Mouse (Mus musculus) hindbrain, embryonic 11.5 days (tissue): ENCODE measurements around the gene Lbhd2. TPM values are rescaled to one million over a fixed set of nuclear protein-coding genes. Genes with fewer than 3 reads are reported as not detected.
A peak's percentile ranks its signal among the peaks of the same experiment; 100 is the strongest.

Source experiments
- ATAC-seq: fragments of 200-750 bp; cut with Nextera tagmentation; 2 replicates; pipeline ENCODE4 v1.8.0; 2017; ENCODE audit warnings: mild to moderate bottlenecking, moderate TSS enrichment, moderate library complexity; ENCODE audit not compliant: low FRiP score
- DNase-seq: peaks from one replicate; pipeline ENCODE4 v3.0.0-alpha.2; 2015; ENCODE audit warnings: low spot score
- H3K27ac ChIP-seq: fragments of 300-500 bp; sonication (generic); 2 replicates; pipeline ENCODE4 v1.5.1; 2014; ENCODE audit warnings: mild to moderate bottlenecking, low read depth, low read length
- H3K27me3 ChIP-seq: fragments of 300-500 bp; sonication (generic); 2 replicates; pipeline ENCODE4 v1.6.1; 2014; ENCODE audit warnings: mild to moderate bottlenecking, low read length, moderate library complexity, mixed read lengths; ENCODE audit not compliant: control insufficient read depth, insufficient read depth
- H3K36me3 ChIP-seq: fragments of 300-500 bp; sonication (generic); 2 replicates; pipeline ENCODE4 v1.6.1; 2014; ENCODE audit warnings: mild to moderate bottlenecking, low read length, moderate library complexity, mixed read lengths; ENCODE audit not compliant: control insufficient read depth, insufficient read depth
- H3K4me1 ChIP-seq: fragments of 300-500 bp; sonication (generic); replicated peaks from 2 replicates; pipeline ENCODE4 v1.6.1; 2014; ENCODE audit warnings: low read length, mixed read lengths; ENCODE audit not compliant: control insufficient read depth, insufficient read depth
- H3K4me2 ChIP-seq: fragments of 300-500 bp; sonication (generic); replicated peaks from 2 replicates; pipeline ENCODE4 v1.6.1; 2014; ENCODE audit warnings: mild to moderate bottlenecking, low read depth, low read length
- H3K4me3 ChIP-seq: fragments of 300-500 bp; sonication (generic); 2 replicates; pipeline ENCODE4 v1.5.1; 2014; ENCODE audit warnings: low read depth, low read length
- H3K9ac ChIP-seq: fragments of 300-500 bp; sonication (generic); 2 replicates; pipeline ENCODE4 v1.6.1; 2014; ENCODE audit warnings: low read depth, low read length
- H3K9me3 ChIP-seq: fragments of 300-500 bp; sonication (generic); 2 replicates; pipeline ENCODE4 v1.6.1; 2016; ENCODE audit warnings: low read length; ENCODE audit not compliant: control insufficient read depth
- WGBS: fragments of 180-500 bp; shearing (Covaris S2); extraction: QIAGEN DNeasy Blood & Tissue Kit; methylation state at CpG from one replicate; pipeline ENCODE4 v1.1.7; 2014; 5-methylcytosine and 5-hydroxymethylcytosine counted together
- polyA plus RNA-seq: library from polyadenylated mRNA; unstranded; fragments of >200 nt; fragmentation: Nextera tagmentation; extraction: Ambion mirVana; gene quantifications from 2 replicates; pipeline ENCODE4 v1.2.1, GENCODE M21; 2014

The Lbhd2 gene
- polyA plus RNA-seq, 1 experiment from 2014 or later = not detected

DNA sequence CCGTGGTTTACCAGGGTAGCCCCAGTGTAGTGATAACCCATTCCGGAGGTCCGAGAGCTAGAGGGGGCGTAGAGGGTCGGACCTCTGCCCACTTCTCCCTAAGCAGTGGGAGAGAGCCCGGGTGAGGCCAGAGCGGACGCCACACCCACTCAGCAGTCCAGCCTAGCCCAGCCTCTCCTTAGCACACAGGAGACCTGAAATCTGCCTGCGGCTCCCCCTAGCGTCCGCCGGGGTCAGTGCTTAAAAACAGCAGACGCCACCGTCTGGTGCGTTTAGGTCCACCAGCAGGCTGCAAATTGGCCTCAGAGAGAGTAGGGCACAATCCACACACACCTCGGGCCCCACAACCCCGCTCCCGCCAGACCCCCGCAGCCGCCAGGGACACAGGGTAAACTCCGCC, 6.7 kb downstream of the Lbhd2 start:
- H3K4me1 ChIP-seq = peaks cover 2% of the 10 kb centered on the region

DNA sequence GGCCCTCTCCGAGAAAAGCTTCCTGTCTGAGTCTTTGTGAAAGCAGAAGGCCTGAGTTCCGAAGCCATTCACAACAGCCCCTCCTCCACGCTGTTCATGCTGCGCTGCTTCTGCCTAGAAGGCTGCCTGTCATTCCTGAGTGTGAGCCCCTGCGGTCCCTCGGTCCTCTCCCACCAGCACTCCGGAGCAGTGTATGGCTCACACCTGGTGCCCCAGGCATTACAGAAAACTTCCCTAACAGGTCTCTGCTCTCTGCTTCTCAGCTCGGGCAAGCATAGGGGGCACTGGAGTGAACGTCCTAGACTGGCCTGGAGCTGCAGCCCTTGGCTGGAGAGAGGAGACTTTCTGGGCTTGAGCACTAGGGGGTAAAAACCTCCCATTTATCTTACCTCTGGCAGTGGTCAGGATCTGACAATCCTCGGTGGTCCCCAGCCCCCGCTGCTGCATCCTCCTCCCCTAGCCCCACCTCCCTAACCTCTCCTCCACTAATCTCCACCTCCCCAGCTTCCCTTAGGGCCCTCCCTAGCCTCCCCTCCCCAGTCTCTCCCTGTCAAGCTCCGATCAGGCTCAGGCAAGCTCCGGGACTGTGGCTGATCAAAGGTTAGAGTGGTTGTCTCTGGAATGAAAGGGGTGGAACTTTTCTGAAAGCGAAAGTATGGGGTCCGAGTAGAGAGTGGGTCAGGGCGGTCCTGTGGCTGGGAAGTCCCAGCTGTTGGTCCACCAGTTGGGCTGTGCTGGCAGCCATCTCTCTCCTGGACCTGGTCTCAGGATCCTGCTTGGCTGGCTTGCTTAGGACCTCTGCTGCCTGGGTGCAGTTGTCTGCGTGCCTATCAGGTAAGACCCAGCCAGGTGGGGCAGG, 10.5 kb downstream of the Lbhd2 start, which contains the start of gene Exoc3l4:
Gene Exoc3l4, plus strand, starts transcription at position 97 of the 859 bp plus-strand sequence.
- H3K9me3 ChIP-seq = no peaks in the 10 kb centered on the region
- no peaks in the 10 kb centered on the region for H3K36me3 ChIP-seq
- no peak within 1 kb of the TSS for H3K9ac ChIP-seq
- H3K4me2 ChIP-seq = peak within 1 kb of the TSS; percentile 38
- no peak within 1 kb of the TSS for H3K27ac ChIP-seq
- H3K4me3 ChIP-seq = no peak within 1 kb of the TSS
- H3K4me1 ChIP-seq = no peaks in the 10 kb centered on the region; the same call in none of the 2 replicates
- H3K27me3 ChIP-seq = peaks cover 12% of the 10 kb centered on the region
- ATAC-seq (peak; percentile 44; the same call in 1 of the 2 replicates), DNase-seq (peak; percentile 46)
- WGBS = 3% methylated on average over 17 of the region's 17 CpGs

More for the DNA sequence above, 6.7 kb downstream of the Lbhd2 start:
- ATAC-seq (peak; percentile 72), DNase-seq (peak; percentile 94)
- Histone ChIP-seq H3K9ac (peak overlapping the region; percentile 38; the same call in 1 of the 2 replicates), H3K4me3 (peak overlapping the region; percentile 10; the same call in 1 of the 2 replicates), H3K27me3 (0 out of 2 replicates have a peak, but pooled peaks cover 4% of the 10 kb centered on the region), H3K27ac (no peak overlapping the region), H3K9me3 (no peaks in the 10 kb centered on the region), H3K4me2 (peak overlapping the region; percentile 38), H3K36me3 (no peaks in the 10 kb centered on the region)
- 2% methylated on average over 21 of the region's 21 CpGs for WGBS

DNA sequence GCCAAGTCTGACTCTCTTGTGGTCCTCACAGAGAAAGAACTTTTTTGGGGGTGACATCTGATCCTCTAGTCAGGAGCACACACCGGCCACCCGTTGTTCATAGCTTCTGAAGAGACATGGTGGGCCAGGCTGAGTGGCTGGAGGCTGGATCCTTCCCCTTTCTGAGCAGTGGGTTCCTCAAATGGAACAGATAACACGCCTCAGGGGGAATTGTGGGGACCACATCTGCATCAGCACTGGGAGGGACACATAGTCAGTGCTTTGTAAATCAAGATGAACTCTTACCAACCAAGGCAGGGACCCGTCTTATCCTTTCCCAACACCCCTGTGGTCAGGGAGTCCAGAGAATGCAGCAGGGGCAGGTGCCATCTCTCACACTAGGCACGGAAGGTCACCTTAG, 13.3 kb downstream of the Lbhd2 start:
- ATAC-seq = no peak
- peaks cover 40% of the 10 kb centered on the region for H3K27me3 ChIP-seq
- 79% methylated on average over 5 of the region's 5 CpGs for WGBS

DNA sequence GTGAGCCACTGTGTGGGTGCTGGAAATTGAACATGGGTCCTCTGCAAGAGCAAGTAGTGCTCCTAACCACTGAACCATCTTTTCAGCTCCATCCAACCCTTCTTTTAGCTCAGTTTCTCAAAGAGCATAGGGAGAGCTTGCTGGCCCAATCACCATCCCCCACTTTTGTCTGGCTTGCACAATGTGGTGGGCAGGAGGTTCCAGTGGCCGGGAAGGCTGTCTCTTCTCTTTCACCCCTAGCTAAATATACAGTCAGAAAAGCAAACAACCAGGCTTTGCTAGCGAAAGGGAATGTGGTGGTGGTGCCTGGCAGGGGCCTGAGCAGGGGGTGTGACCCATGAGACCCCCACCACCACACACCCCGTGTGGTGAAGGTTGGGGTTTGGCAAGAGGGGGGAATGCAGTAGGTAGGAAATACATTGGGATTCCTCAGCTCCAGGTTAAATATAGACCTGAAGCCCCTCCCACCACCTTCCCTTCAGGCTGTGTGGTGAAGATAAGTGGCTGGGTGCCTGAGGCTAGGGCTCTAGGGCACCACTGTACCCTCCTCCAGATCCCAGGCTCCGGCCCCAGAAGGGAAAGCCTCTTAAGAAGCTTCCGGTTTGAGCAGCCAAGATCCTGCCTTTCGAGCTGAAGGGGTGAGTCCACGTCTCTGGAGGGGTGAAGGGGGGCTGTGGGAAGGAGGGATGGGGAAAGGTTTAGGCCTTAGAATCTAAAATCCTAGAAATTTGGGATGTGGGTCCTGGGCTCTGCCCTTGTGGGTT, 14.5 kb downstream of the Lbhd2 start:
- DNase-seq = no peak
- Histone ChIP-seq H3K4me2 (no peak overlapping the region), H3K9ac (no peak overlapping the region), H3K36me3 (no peaks in the 10 kb centered on the region), H3K4me3 (no peak overlapping the region), H3K27ac (no peak overlapping the region), H3K27me3 (peaks cover 50% of the 10 kb centered on the region), H3K4me1 (no peaks in the 10 kb centered on the region; the same call in 1 of the 2 replicates), H3K9me3 (no peaks in the 10 kb centered on the region)
- 58% methylated on average over 7 of the region's 7 CpGs for WGBS
- ATAC-seq = no peak

More for the DNA sequence above, 13.3 kb downstream of the Lbhd2 start:
- Histone ChIP-seq H3K36me3 (no peaks in the 10 kb centered on the region), H3K4me3 (no peak overlapping the region), H3K4me1 (no peaks in the 10 kb centered on the region; the same call in 1 of the 2 replicates), H3K9ac (no peak overlapping the region), H3K4me2 (no peak overlapping the region), H3K27ac (no peak overlapping the region), H3K9me3 (no peaks in the 10 kb centered on the region)
- no peak for DNase-seq

DNA sequence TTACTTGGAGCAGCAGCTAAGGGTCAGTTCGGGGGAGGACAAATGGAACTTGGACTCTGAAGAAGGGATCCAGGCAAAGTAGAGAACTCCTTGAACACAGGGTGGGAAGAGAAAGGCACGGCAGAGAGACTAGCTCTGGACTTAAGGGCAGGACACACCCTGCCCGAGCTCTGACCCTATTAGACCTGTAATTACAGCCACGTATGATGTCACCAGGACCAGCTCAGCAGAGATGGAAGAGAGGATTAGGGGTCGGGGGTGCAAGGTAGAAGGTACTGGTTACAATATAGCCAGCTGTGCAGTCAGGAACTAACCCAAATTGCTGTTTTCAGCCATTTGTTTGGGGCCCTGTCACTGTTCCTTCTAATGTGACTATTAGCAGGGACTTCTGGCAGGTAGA, 16.2 kb downstream of the Lbhd2 start:
- Histone ChIP-seq H3K9ac (no peak overlapping the region), H3K4me1 (no peaks in the 10 kb centered on the region), H3K4me2 (no peak overlapping the region), H3K4me3 (no peak overlapping the region), H3K9me3 (no peaks in the 10 kb centered on the region), H3K27me3 (peaks cover 59% of the 10 kb centered on the region), H3K36me3 (no peaks in the 10 kb centered on the region), H3K27ac (no peak overlapping the region)
- ATAC-seq = no peak
- 43% methylated on average over 5 of the region's 5 CpGs for WGBS
- DNase-seq = no peak

DNA sequence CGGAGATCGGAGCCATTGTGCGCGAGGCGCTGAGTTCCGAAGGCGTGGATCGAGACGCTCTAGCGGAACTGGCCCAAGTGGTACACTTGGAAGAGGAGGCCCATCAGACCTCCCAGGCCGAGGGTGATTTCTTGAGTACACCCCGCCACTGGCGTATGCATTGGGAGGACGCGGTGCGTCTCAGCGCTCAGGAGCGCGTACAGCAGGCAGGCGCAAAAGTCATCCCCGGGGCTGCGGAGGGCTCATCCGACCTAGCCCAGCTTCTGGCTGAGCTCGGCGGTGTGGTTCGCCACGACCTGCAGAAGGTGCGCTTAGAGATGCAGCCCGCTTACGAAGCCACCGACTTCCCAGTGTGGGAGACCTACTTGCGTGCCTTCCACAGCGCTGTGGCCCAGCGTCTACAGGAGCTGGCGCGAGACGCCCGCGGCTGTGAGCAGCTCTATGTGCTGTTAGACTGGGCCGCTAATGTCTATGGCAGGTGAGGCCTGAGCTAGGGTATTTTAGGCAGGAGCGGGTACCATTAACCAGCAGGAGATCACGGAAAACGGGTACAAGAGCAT, 17.0 kb downstream of the Lbhd2 start:
- Histone ChIP-seq H3K9ac (no peak overlapping the region; the same call in 1 of the 2 replicates), H3K4me1 (no peaks in the 10 kb centered on the region), H3K36me3 (no peaks in the 10 kb centered on the region), H3K27ac (no peak overlapping the region), H3K27me3 (peaks cover 67% of the 10 kb centered on the region), H3K4me3 (peak overlapping the region; percentile 10; the same call in 1 of the 2 replicates), H3K4me2 (peak overlapping the region; percentile 34; the same call in 1 of the 2 replicates), H3K9me3 (no peaks in the 10 kb centered on the region)
- ATAC-seq = no peak
- DNase-seq = peak; percentile 40
- 4% methylated on average over 43 of the region's 43 CpGs for WGBS

DNA sequence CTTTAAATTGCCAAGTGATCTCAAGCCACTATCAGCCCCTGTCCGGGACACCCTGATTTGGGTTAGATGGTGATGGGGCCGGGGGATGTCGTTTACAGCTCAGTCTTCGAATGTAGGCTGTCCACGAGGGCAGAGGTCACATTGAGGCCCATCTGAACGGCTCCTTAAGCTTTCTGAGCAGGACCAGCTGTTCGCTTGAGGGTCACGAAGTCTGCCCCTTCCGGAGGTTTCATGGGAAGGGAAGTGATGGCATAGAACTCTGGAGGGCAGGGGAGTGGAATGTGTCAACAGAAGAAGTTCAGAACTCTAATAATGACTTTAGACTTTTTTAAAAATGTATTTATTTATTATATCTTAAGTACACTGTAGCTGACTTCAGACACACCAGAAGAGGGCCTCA, 17.9 kb downstream of the Lbhd2 start:
- H3K27me3 ChIP-seq = peaks cover 74% of the 10 kb centered on the region
- H3K4me2 ChIP-seq = no peak overlapping the region
- no peaks in the 10 kb centered on the region for H3K36me3 ChIP-seq
- no peak overlapping the region for H3K4me3 ChIP-seq
- ATAC-seq = no peak
- DNase-seq = no peak
- 20% methylated on average over 9 of the region's 9 CpGs for WGBS
- no peaks in the 10 kb centered on the region; the same call in 1 of the 2 replicates for H3K4me1 ChIP-seq
- no peak overlapping the region for H3K9ac ChIP-seq
- no peak overlapping the region for H3K27ac ChIP-seq
- H3K9me3 ChIP-seq = no peaks in the 10 kb centered on the region

DNA sequence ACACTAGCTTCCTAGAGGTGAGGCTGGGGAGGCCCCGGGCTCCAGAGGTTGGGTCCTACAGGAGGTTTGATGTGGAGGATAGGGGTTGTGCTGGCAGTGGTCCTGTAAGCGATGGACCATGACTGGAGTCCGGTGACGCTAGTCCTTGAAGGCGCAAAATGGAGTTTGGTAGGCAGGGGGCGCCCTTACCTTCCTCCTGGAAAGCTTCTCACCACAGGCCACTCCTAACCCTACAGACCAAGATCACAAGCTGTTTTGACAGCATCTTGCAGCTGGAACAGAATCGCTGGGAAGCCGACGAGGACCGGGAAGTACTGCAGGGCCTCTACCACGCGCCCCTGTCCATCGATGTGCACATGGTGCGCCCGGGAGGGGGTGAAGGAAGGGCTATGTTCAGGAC, 18.6 kb downstream of the Lbhd2 start:
- WGBS = 3% methylated on average over 15 of the region's 15 CpGs
- Histone ChIP-seq H3K36me3 (no peaks in the 10 kb centered on the region), H3K27me3 (peaks cover 81% of the 10 kb centered on the region), H3K4me3 (no peak overlapping the region), H3K4me2 (no peak overlapping the region), H3K9me3 (no peaks in the 10 kb centered on the region), H3K27ac (no peak overlapping the region), H3K9ac (no peak overlapping the region), H3K4me1 (peaks cover under 1% of the 10 kb centered on the region; the same call in 1 of the 2 replicates)
- peak; percentile 92 for DNase-seq
- ATAC-seq = peak; percentile 21; the same call in 1 of the 2 replicates
